Mouse (Mus musculus): Measurements from ENCODE around the gene Gm17364. TPM values are rescaled to one million over a fixed set of nuclear protein-coding genes. Genes with fewer than 3 reads are reported as not detected.

The Gm17364 gene
- polyA plus RNA-seq, 1 experiment from 2014 or later, result not detected

- no peak overlapping the region for H3K27ac ChIP-seq (ENCODE audit: low read depth, low read length)
- ATAC-seq, result no peak
Observed at GRCm38 (mm10) chr13:41298533-41298932, 24.8 kb upstream of the Gm17364 start.

GRCm38 (mm10) chr13:41296396-41296795, 22.6 kb upstream of the Gm17364 start:
- no peak for TF ChIP-seq CTCF (IDR thresholded peaks at IDR 0.05; ENCODE audit: low read depth)
- no peak overlapping the region for H3K27ac ChIP-seq (ENCODE audit: low read depth, low read length)
- no peaks in the 10 kb centered on the region for H3K9me3 ChIP-seq (ENCODE audit: control insufficient read depth)
- no peak overlapping the region for H3K4me2 ChIP-seq (replicated peaks; ENCODE audit: low read depth)
- no peak overlapping the region for H3K9ac ChIP-seq (ENCODE audit: low read depth, low read length)
- H3K4me3 ChIP-seq (ENCODE audit: low read depth, low read length), result no peak overlapping the region
- no peaks in the 10 kb centered on the region for H3K27me3 ChIP-seq (replicated peaks; ENCODE audit: control insufficient read depth, insufficient read depth, low read length)
- no peaks in the 10 kb centered on the region for H3K36me3 ChIP-seq (ENCODE audit: control insufficient read depth, insufficient read depth)
- WGBS, result 88% methylated on average over 10 of the region's 10 CpGs
- ATAC-seq, result no peak
- no peaks in the 10 kb centered on the region for H3K4me1 ChIP-seq (replicated peaks; ENCODE audit: control insufficient read depth, insufficient read depth, low read length)

More at GRCm38 (mm10) chr13:41298533-41298932, 24.8 kb upstream of the Gm17364 start:
- H3K9ac ChIP-seq (ENCODE audit: low read depth, low read length), result no peak overlapping the region
- H3K27me3 ChIP-seq (replicated peaks; ENCODE audit: control insufficient read depth, insufficient read depth, low read length), result no peaks in the 10 kb centered on the region
- H3K9me3 ChIP-seq (ENCODE audit: control insufficient read depth), result no peaks in the 10 kb centered on the region
- no peaks in the 10 kb centered on the region for H3K36me3 ChIP-seq (ENCODE audit: control insufficient read depth, insufficient read depth)
- no peak overlapping the region for H3K4me2 ChIP-seq (replicated peaks; ENCODE audit: low read depth)
- H3K4me1 ChIP-seq (replicated peaks; ENCODE audit: control insufficient read depth, insufficient read depth, low read length), result no peaks in the 10 kb centered on the region
- no peak overlapping the region for H3K4me3 ChIP-seq (ENCODE audit: low read depth, low read length)
- TF ChIP-seq CTCF (IDR thresholded peaks at IDR 0.05; ENCODE audit: low read depth), result peak; percentile 39
- WGBS, result 11% methylated on average over 2 of the region's 2 CpGs

GRCm38 (mm10) chr13:41295886-41296285, 22.1 kb upstream of the Gm17364 start:
- Histone ChIP-seq H3K9ac (ENCODE audit: low read depth, low read length) (no peak overlapping the region), H3K4me2 (replicated peaks; ENCODE audit: low read depth) (no peak overlapping the region), H3K4me3 (ENCODE audit: low read depth, low read length) (no peak overlapping the region), H3K9me3 (ENCODE audit: control insufficient read depth) (no peaks in the 10 kb centered on the region), H3K27ac (ENCODE audit: low read depth, low read length) (no peak overlapping the region), H3K36me3 (ENCODE audit: control insufficient read depth, insufficient read depth) (no peaks in the 10 kb centered on the region), H3K4me1 (replicated peaks; ENCODE audit: control insufficient read depth, insufficient read depth, low read length) (no peaks in the 10 kb centered on the region), H3K27me3 (replicated peaks; ENCODE audit: control insufficient read depth, insufficient read depth, low read length) (no peaks in the 10 kb centered on the region)
- no peak for TF ChIP-seq CTCF (IDR thresholded peaks at IDR 0.05; ENCODE audit: low read depth)
- ATAC-seq, result no peak
- WGBS, result 64% methylated on average over 6 of the region's 6 CpGs

DNA sequence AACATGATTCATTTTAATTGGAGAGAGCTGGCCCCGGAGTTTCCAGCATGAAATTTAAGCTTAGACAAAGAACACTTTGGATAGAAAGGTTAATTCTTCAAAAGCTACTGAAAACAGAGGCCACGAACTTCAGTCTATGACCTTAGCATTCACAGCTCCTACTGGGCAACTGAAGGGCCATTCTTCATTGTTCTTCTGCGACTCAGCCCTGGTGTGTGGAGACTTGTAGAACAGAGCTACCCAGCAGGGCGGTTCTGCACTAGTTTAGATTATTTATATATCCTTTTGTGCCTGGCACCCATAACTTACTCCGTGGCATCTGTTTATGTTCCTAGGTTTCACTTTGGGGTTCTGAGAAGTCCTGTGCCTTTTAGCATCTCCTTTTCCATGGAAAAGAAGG, 19.8 kb upstream of the Gm17364 start:
- no peak for TF ChIP-seq CTCF (IDR thresholded peaks at IDR 0.05; ENCODE audit: low read depth)
- no peaks in the 10 kb centered on the region for H3K36me3 ChIP-seq (ENCODE audit: control insufficient read depth, insufficient read depth)
- H3K4me2 ChIP-seq (replicated peaks; ENCODE audit: low read depth), result no peak overlapping the region
- no peak overlapping the region for H3K9ac ChIP-seq (ENCODE audit: low read depth, low read length)
- WGBS, result 58% methylated on average over 5 of the region's 5 CpGs
- no peak overlapping the region for H3K4me3 ChIP-seq (ENCODE audit: low read depth, low read length)
- H3K4me1 ChIP-seq (replicated peaks; ENCODE audit: control insufficient read depth, insufficient read depth, low read length), result no peaks in the 10 kb centered on the region
- no peak overlapping the region for H3K27ac ChIP-seq (ENCODE audit: low read depth, low read length)
- ATAC-seq, result no peak
- no peaks in the 10 kb centered on the region for H3K9me3 ChIP-seq (ENCODE audit: control insufficient read depth)
- H3K27me3 ChIP-seq (replicated peaks; ENCODE audit: control insufficient read depth, insufficient read depth, low read length), result no peaks in the 10 kb centered on the region

GRCm38 (mm10) chr13:41291466-41291974, 17.7 kb upstream of the Gm17364 start:
- ATAC-seq, result no peak
- Histone ChIP-seq H3K4me2 (replicated peaks; ENCODE audit: low read depth) (no peak overlapping the region), H3K9me3 (ENCODE audit: control insufficient read depth) (no peaks in the 10 kb centered on the region), H3K4me1 (replicated peaks; ENCODE audit: control insufficient read depth, insufficient read depth, low read length) (no peaks in the 10 kb centered on the region), H3K27me3 (replicated peaks; ENCODE audit: control insufficient read depth, insufficient read depth, low read length) (no peaks in the 10 kb centered on the region), H3K27ac (ENCODE audit: low read depth, low read length) (no peak overlapping the region), H3K4me3 (ENCODE audit: low read depth, low read length) (no peak overlapping the region), H3K36me3 (ENCODE audit: control insufficient read depth, insufficient read depth) (no peaks in the 10 kb centered on the region), H3K9ac (ENCODE audit: low read depth, low read length) (no peak overlapping the region)
- WGBS, result 87% methylated on average over 4 of the region's 4 CpGs
- TF ChIP-seq CTCF (IDR thresholded peaks at IDR 0.05; ENCODE audit: low read depth), result no peak

GRCm38 (mm10) chr13:41286285-41286684, 12.5 kb upstream of the Gm17364 start:
- H3K4me1 ChIP-seq (replicated peaks; ENCODE audit: control insufficient read depth, insufficient read depth, low read length), result no peaks in the 10 kb centered on the region
- H3K4me2 ChIP-seq (replicated peaks; ENCODE audit: low read depth), result no peak overlapping the region
- WGBS, result 67% methylated on average over 3 of the region's 3 CpGs
- H3K9ac ChIP-seq (ENCODE audit: low read depth, low read length), result no peak overlapping the region
- H3K4me3 ChIP-seq (ENCODE audit: low read depth, low read length), result no peak overlapping the region
- H3K9me3 ChIP-seq (ENCODE audit: control insufficient read depth), result no peaks in the 10 kb centered on the region
- no peak for TF ChIP-seq CTCF (IDR thresholded peaks at IDR 0.05; ENCODE audit: low read depth)
- no peak for ATAC-seq
- H3K27ac ChIP-seq (ENCODE audit: low read depth, low read length), result no peak overlapping the region
- H3K27me3 ChIP-seq (replicated peaks; ENCODE audit: control insufficient read depth, insufficient read depth, low read length), result no peaks in the 10 kb centered on the region
- no peaks in the 10 kb centered on the region for H3K36me3 ChIP-seq (ENCODE audit: control insufficient read depth, insufficient read depth)

- no peak overlapping the region for H3K4me2 ChIP-seq (replicated peaks; ENCODE audit: low read depth)
- H3K27me3 ChIP-seq (replicated peaks; ENCODE audit: control insufficient read depth, insufficient read depth, low read length), result no peaks in the 10 kb centered on the region
- no peak overlapping the region for H3K4me3 ChIP-seq (ENCODE audit: low read depth, low read length)
- H3K9ac ChIP-seq (ENCODE audit: low read depth, low read length), result no peak overlapping the region
- H3K36me3 ChIP-seq (ENCODE audit: control insufficient read depth, insufficient read depth), result no peaks in the 10 kb centered on the region
- no peaks in the 10 kb centered on the region for H3K9me3 ChIP-seq (ENCODE audit: control insufficient read depth)
- no peak for ATAC-seq
- H3K4me1 ChIP-seq (replicated peaks; ENCODE audit: control insufficient read depth, insufficient read depth, low read length), result no peaks in the 10 kb centered on the region
- no peak for TF ChIP-seq CTCF (IDR thresholded peaks at IDR 0.05; ENCODE audit: low read depth)
- H3K27ac ChIP-seq (ENCODE audit: low read depth, low read length), result no peak overlapping the region
- WGBS, result 72% methylated on average over 4 of the region's 4 CpGs
Observed at GRCm38 (mm10) chr13:41285448-41285847, 11.7 kb upstream of the Gm17364 start.

Measured in intestine, postnatal 0 days (tissue).